Mouse (Mus musculus) testis, adult 2 months (tissue): ENCODE measurements around the gene Rrp12. TPM values are rescaled to one million over a fixed set of nuclear protein-coding genes. Genes with fewer than 3 reads are reported as not detected.

Source experiments
- H3K27ac ChIP-seq: fragments of 200-500 bp; 2 replicates; pipeline ENCODE4 v1.5.1; 2012; ENCODE audit warnings: low read depth, low read length; ENCODE audit not compliant: control insufficient read depth, insufficient read depth
- H3K27me3 ChIP-seq: fragments of 200-500 bp; 2 replicates; pipeline ENCODE4 v1.6.1; 2012; ENCODE audit warnings: mild to moderate bottlenecking, low read length, moderate library complexity; ENCODE audit not compliant: control insufficient read depth, insufficient read depth
- H3K36me3 ChIP-seq: fragments of 200-500 bp; 2 replicates; pipeline ENCODE4 v1.6.1; 2012; ENCODE audit warnings: mild to moderate bottlenecking, low read length; ENCODE audit not compliant: control insufficient read depth, insufficient read depth
- H3K4me1 ChIP-seq: fragments of 200-500 bp; 2 replicates; pipeline ENCODE4 v1.6.1; 2012; ENCODE audit warnings: low read length; ENCODE audit not compliant: control insufficient read depth, insufficient read depth
- H3K4me3 ChIP-seq: fragments of 200-500 bp; 2 replicates; pipeline ENCODE4 v1.5.1; 2012; ENCODE audit warnings: low read depth, mild to moderate bottlenecking, low read length, moderate library complexity, mixed read lengths; ENCODE audit not compliant: control insufficient read depth
- CTCF ChIP-seq: fragments of 200-500 bp; IDR thresholded peaks from 2 replicates; pipeline ENCODE4 v1.5.1; 2012; ENCODE audit warnings: low read depth, mild to moderate bottlenecking, inconsistent platforms, low read length, moderate library complexity; ENCODE audit not compliant: control insufficient read depth, insufficient read depth, insufficient replicate concordance
- POLR2A ChIP-seq: fragments of 200-500 bp; IDR thresholded peaks from 2 replicates; pipeline ENCODE4 v1.6.1; 2012; ENCODE audit warnings: low read depth, mild to moderate bottlenecking, inconsistent platforms, low read length, moderate library complexity; ENCODE audit not compliant: control insufficient read depth
- polyA plus RNA-seq: library from polyadenylated mRNA; depleted of rRNA; stranded (reverse); fragments of >200 nt; gene quantifications from 2 replicates; pipeline ENCODE4 v1.2.3, GENCODE M21; 2012

Rrp12 gene
- polyA plus RNA-seq, 1 experiment, result 32.3 TPM

- H3K27ac ChIP-seq, result no peak overlapping the region
- no peaks in the 10 kb centered on the region for H3K27me3 ChIP-seq
- no peak overlapping the region for H3K4me3 ChIP-seq
- H3K4me1 ChIP-seq, result peaks cover 2% of the 10 kb centered on the region
- H3K36me3 ChIP-seq, result no peaks in the 10 kb centered on the region
- TF ChIP-seq CTCF, result no peak
- no peak for TF ChIP-seq POLR2A
These were observed 57.2 kb downstream of the Rrp12 start for GRCm38 (mm10) chr19:41838808-41839207.

DNA sequence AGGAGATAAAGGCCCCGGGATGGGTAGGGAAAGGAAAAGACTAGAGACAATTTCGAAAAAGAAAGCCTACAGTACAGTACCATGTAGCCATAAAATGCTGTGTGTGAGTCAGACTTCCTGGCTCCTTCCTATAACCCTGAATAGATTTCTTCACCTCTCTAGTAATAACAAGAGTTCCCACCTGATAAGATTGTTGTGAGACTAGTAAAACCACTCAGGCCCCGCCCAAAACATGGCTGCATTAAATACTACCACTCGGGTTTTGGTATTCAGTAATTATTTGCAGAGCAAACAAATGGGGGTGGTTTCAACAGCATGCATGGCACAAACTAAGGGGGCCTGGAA lies 58.1 kb downstream of the Rrp12 start:
- Histone ChIP-seq H3K27me3 (no peaks in the 10 kb centered on the region), H3K4me1 (peaks cover 2% of the 10 kb centered on the region), H3K4me3 (no peak overlapping the region), H3K27ac (no peak overlapping the region), H3K36me3 (no peaks in the 10 kb centered on the region)
- TF ChIP-seq CTCF (no peak), POLR2A (no peak)

- Histone ChIP-seq H3K4me1 (peaks cover 2% of the 10 kb centered on the region), H3K27me3 (no peaks in the 10 kb centered on the region), H3K36me3 (no peaks in the 10 kb centered on the region), H3K4me3 (no peak overlapping the region), H3K27ac (no peak overlapping the region)
- TF ChIP-seq POLR2A, result no peak
- no peak for TF ChIP-seq CTCF
These were observed 58.6 kb downstream of the Rrp12 start for GRCm38 (mm10) chr19:41837194-41837916.

DNA sequence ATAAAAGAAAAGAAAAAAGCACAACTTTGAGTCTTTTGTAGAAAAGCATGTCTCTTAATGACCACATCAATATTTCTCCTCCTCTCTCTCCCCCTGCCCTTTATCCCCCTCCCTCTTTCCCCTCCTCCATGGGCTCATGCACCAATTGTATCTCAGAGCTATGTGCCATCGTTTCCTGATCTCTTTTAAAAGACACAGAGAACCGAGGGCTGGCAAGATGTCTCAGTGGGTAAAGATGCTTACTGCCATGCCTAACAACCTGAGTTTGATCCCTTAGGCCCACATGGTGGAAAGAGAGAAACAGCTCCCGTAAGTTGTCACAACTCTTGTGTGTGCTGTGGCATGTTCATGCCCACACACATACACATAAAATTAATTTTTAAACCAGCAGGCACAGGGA lies 59.3 kb downstream of the Rrp12 start:
- no peaks in the 10 kb centered on the region for H3K36me3 ChIP-seq
- peaks cover 3% of the 10 kb centered on the region for H3K4me1 ChIP-seq
- no peak overlapping the region for H3K4me3 ChIP-seq
- H3K27me3 ChIP-seq, result no peaks in the 10 kb centered on the region; the same call in 1 of the 2 replicates
- TF ChIP-seq POLR2A (no peak), CTCF (no peak)
- H3K27ac ChIP-seq, result no peak overlapping the region

DNA sequence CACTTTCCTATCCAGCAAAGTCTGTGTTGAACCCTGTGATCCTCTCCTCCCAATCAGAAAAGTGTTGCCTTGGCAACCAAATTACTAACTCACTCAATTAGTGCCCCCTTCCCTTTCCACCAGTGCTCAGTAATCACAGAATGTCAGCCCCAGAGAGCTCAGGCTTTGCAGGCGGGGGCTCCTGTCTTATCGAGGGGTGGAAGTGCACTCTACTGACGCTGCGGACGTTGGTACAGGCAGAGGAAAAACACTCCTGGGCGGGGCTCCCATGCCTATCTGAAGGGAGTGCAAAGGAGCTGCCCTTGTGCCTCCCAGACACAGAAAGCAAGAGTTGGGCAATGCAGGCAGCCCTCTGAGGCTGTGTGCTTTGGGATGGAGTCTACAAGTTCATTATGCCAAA lies 60.2 kb downstream of the Rrp12 start:
- H3K36me3 ChIP-seq, result no peaks in the 10 kb centered on the region
- peaks cover 8% of the 10 kb centered on the region for H3K4me1 ChIP-seq
- TF ChIP-seq POLR2A, result no peak
- peaks cover 5% of the 10 kb centered on the region; the same call in 1 of the 2 replicates for H3K27me3 ChIP-seq
- no peak overlapping the region for H3K27ac ChIP-seq
- H3K4me3 ChIP-seq, result no peak overlapping the region

- H3K4me3 ChIP-seq, result no peak overlapping the region
- H3K27ac ChIP-seq, result no peak overlapping the region
- no peak for TF ChIP-seq CTCF
- no peak for TF ChIP-seq POLR2A
These were observed 60.6 kb downstream of the Rrp12 start for GRCm38 (mm10) chr19:41835407-41835806.

DNA sequence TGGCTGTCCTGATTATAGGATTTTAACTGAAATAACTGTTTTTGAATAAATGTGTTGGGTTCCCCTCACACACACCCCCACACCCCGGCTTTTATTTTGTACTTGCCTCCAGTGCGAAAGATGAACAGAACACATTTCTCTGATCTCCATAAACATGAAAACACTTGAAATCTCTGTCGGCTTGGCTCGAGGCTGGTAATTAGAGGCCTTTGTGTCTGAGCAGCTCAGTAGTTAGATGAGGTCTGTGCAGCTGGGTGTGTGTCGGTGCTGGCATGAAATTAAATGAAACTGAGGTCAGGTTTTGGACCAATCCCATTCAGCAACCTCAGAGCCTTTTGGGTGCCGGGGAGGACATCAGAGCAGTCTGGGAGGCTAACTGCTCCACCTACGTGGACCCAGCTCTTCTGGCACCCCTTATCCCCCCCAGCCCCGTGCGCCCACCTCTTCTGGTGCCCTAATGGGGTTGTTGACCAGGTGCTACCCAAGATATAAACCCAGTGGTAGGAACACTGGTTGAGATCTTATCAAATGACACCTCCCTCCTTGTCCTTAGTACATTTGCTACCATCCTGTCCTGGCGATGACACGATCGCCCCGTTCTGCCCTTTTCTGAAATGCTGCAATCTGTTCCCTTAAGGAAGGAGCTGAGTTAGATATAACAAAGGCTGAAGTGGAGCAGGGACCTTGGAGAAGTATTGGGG lies 63.3 kb downstream of the Rrp12 start:
- peak overlapping the region; percentile 97 for H3K4me3 ChIP-seq
- no peak overlapping the region for H3K27ac ChIP-seq
- H3K27me3 ChIP-seq, result peaks cover 9% of the 10 kb centered on the region; the same call in 1 of the 2 replicates
- TF ChIP-seq CTCF (no peak), POLR2A (no peak)
- H3K4me1 ChIP-seq, result peaks cover 16% of the 10 kb centered on the region
- H3K36me3 ChIP-seq, result no peaks in the 10 kb centered on the region

More at GRCm38 (mm10) chr19:41835407-41835806, 60.6 kb downstream of the Rrp12 start:
- Histone ChIP-seq H3K36me3 (no peaks in the 10 kb centered on the region), H3K4me1 (peaks cover 12% of the 10 kb centered on the region), H3K27me3 (peaks cover 9% of the 10 kb centered on the region; the same call in 1 of the 2 replicates)
